Mouse (Mus musculus) bone marrow macrophage, adult 2 months (primary cell): ENCODE measurements around the gene Lmtk3. TPM values are rescaled to one million over a fixed set of nuclear protein-coding genes. Genes with fewer than 3 reads are reported as not detected.

ENCODE experiments used
- H3K27ac ChIP-seq: 2 replicates; pipeline ENCODE4 v1.5.1; 2012; ENCODE audit warnings: low read depth, low read length; ENCODE audit not compliant: insufficient read depth
- H3K4me1 ChIP-seq: 2 replicates; pipeline ENCODE4 v1.6.1; 2012; ENCODE audit warnings: low read length; ENCODE audit not compliant: control insufficient read depth, insufficient read depth
- H3K4me3 ChIP-seq: 2 replicates; pipeline ENCODE4 v1.5.1; 2012; ENCODE audit warnings: mild to moderate bottlenecking, low read length, moderate library complexity; ENCODE audit not compliant: insufficient read depth
- CTCF ChIP-seq: IDR thresholded peaks from 2 replicates; pipeline ENCODE4 v1.5.1; 2012; ENCODE audit warnings: low read depth, mild to moderate bottlenecking, low read length, moderate library complexity
- POLR2A ChIP-seq: IDR thresholded peaks from 2 replicates; pipeline ENCODE4 v1.6.1; 2012; ENCODE audit warnings: mild to moderate bottlenecking, low read depth, low read length, borderline replicate concordance
- polyA plus RNA-seq: library from polyadenylated mRNA; stranded (reverse); fragments of >200 nt; gene quantifications from 2 replicates; pipeline ENCODE4 v1.2.4, GENCODE M21; 2012; ENCODE audit not compliant: missing spikeins, insufficient read depth, insufficient read length

Lmtk3 gene
- polyA plus RNA-seq, 1 experiment: not detected

DNA sequence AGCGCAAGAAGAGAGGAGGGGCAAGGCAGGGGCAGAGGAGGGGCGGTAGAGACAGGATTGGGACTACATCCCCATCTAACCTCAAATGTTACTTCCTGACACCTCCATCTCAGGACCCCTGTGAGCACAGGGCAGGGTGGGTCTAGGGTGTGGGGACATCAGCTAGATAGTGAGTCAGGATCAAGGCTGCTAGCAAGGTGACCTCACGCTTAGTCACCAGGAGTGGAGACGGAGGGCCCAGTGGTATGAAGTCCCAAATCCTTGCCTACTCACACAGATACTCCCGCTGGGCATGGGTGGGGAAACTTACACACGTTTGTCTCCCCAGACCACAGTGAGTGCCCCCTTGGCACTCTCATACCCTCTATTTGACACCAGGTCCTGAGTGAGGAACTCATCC lies 19.0 kb downstream of the Lmtk3 start:
- TF ChIP-seq CTCF: no peak
- TF ChIP-seq POLR2A: no peak
- no peak overlapping the region for H3K4me3 ChIP-seq
- no peak overlapping the region for H3K27ac ChIP-seq
- H3K4me1 ChIP-seq: no peaks in the 10 kb centered on the region

DNA sequence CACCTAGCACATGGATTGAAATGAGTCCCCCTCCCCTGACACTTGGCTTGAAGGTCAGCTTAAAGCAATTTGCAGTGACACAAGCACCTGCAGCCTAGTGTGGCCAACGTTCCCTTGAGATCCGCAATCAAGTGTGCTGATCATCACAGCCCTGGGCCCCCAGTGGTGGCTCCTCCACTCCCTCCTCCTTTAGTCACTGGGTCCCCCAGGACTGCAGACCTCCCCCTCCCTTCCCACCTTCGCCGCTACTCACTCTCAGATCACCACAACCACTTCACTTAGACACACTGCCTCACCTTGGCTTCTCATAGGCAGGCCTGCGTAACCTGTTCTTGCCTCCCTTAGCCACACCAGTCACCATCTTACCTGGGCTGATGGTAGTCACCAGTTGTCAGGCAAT lies 22.4 kb downstream of the Lmtk3 start:
- Histone ChIP-seq H3K4me1 (no peaks in the 10 kb centered on the region), H3K27ac (no peak overlapping the region), H3K4me3 (no peak overlapping the region)
- no peak for TF ChIP-seq POLR2A
- no peak for TF ChIP-seq CTCF

DNA sequence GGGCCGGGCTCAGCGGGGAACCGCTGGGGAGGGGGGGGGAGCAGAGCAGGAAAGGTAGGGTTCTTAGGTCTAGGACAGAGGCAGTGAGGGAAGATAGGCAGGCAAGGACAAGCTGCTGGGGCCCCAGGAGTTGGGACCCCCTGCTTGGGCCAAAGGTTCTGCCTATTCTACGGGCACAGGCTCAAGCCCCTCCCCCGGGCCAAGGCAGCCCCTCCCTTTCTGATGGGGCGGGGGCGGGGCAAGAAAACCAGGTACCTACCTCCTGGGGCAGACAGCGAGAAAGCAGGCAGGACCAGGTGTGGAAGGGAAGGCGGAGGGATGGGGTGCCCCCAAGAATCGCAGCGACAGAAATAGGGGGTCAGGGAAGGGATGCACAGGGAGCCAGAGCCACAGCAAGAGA lies 24.9 kb downstream of the Lmtk3 start:
- Histone ChIP-seq H3K27ac (no peak overlapping the region), H3K4me1 (peaks cover 4% of the 10 kb centered on the region; the same call in 1 of the 2 replicates), H3K4me3 (no peak overlapping the region)
- no peak for TF ChIP-seq CTCF
- TF ChIP-seq POLR2A: no peak

DNA sequence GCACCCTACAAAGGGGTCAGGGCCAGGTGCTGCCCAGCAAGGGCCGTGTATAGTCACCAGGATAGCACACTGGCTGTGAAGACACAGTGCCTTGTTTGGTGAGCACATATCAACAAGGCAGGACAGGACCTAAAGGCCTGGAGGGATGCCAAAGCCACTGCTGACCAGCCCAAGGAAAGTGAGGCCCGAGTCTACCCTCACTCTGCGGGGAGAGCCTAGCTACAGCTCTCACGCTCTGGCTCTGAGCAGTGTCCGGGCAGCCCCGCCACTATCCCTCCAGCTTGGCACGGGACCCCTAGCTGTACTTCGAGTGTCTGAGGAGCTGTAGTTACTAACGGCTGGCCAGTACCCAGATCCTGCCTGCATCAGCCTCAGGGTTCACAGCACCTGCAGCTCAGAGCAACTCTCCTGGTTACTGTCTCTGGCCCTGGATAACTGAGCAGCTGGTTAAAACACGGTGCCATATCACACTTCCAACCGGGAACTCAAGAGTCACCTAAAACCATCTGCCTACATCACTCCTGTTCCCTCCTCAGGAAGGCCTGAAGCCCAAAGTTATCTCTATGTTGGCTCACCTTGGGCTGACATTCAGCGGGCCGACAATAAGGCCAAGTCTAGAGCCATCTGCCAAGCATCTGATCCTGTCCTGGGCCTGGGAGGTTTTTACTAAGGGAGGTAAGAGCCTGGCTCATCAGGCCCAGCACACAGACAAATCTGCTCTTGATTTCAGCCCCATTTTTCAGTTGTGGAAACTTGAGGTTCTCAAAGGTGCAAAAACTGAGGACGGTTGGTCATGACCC lies 25.9 kb downstream of the Lmtk3 start:
- peaks cover 4% of the 10 kb centered on the region; the same call in 1 of the 2 replicates for H3K4me1 ChIP-seq
- H3K4me3 ChIP-seq: no peak overlapping the region
- TF ChIP-seq CTCF (no peak), POLR2A (no peak)
- no peak overlapping the region for H3K27ac ChIP-seq

DNA sequence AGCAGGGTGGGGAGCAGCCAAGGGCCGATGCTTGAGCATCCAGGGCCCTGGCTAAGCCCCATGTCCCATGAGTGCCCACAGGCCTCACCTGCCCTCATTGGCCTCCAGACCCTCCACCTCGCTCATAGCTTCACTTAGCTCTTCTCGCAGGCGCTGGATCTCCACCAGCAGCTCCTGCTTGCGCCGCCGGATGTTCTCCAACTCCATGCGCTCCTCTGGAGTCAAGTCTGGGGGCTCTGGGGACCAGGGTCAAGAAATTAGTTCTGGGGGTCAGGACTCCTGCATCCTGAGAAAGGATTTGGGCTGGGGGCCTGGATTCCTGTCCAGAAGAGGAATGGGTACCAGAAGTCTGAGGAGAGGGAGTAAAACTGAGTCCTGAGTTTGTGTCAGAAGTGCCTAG lies 29.4 kb downstream of the Lmtk3 start:
- H3K4me1 ChIP-seq: peaks cover 19% of the 10 kb centered on the region
- TF ChIP-seq POLR2A (no peak), CTCF (no peak)
- peak overlapping the region; percentile 93 for H3K4me3 ChIP-seq
- no peak overlapping the region for H3K27ac ChIP-seq

DNA sequence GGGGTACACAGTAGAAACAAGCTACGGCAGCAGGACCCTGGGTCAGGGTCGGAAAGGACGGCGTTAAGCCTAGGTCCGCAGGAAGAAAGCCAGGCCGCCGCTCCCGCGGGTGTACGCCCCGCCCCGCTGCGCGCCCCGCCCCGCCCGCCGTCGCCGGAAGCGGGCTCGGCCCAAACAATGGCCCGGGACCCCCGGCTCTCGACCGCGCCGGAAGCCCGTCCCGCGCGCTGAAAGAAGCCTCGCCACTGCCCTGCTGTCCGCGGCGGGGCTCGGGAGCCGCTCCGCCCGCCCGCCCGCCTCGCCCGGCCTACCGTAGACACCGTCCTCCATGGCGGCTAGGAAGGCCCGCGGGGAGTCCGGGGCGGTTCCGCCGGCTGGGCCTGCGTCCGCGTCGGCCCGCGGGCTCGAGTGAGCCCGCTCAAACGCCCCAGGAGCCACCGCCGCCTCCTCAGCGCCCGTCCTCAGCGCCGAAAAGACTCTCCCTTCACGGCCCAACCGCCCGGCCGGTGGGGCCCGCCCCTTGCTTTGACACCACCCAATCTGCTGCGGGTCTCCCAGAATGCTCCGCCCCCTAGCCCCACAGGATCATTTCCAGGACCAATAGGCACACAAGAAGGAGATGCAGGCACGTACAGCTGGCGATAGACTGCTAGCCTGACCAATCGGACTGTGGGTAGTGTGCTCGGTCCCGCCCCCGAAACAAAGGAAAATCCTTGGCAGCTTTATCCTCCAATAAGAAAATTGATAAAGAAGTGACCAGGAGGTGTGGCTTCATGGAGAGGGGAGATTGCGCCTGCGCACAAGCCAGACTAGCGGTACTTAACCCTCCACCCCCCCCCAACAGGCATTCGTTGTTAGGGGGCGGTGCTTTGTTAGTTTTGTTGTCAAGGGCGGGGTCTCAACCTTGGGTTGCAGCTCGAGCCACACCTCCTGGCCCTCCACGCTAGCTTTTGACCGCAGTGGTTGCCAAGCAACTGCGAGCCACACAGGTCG lies 30.5 kb downstream of the Lmtk3 start, which contains the start of gene Cyth2:
Cyth2 (minus strand) TSS at position 795 of the 993 bp plus-strand sequence.
- peak within 1 kb of the TSS; percentile 64 for H3K27ac ChIP-seq
- H3K4me3 ChIP-seq: peak within 1 kb of the TSS; percentile 93
- TF ChIP-seq CTCF (no peak), POLR2A (no peak)
- peaks cover 19% of the 10 kb centered on the region for H3K4me1 ChIP-seq

DNA sequence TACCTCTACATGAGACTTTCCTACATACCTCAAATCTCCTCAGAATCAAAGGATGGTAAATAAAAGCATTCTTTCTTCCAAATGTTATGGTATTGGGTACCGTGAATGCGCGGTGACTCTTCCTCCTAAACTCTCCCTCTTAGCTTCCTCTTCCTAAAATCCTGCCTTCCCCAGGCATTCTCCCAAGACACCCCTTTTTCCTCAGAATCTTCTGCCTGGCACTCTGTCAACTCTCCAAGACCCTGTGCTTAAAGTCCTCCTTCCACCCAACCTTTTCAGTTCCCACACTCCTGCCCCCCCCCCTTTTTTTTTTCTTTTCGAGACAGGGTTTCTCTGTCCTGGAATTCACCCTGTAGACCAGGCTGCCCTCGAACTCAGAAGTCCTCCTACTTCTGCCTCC lies 31.3 kb downstream of the Lmtk3 start:
- Histone ChIP-seq H3K4me1 (peaks cover 19% of the 10 kb centered on the region), H3K4me3 (peak overlapping the region; percentile 48), H3K27ac (no peak overlapping the region)
- TF ChIP-seq POLR2A: no peak

DNA sequence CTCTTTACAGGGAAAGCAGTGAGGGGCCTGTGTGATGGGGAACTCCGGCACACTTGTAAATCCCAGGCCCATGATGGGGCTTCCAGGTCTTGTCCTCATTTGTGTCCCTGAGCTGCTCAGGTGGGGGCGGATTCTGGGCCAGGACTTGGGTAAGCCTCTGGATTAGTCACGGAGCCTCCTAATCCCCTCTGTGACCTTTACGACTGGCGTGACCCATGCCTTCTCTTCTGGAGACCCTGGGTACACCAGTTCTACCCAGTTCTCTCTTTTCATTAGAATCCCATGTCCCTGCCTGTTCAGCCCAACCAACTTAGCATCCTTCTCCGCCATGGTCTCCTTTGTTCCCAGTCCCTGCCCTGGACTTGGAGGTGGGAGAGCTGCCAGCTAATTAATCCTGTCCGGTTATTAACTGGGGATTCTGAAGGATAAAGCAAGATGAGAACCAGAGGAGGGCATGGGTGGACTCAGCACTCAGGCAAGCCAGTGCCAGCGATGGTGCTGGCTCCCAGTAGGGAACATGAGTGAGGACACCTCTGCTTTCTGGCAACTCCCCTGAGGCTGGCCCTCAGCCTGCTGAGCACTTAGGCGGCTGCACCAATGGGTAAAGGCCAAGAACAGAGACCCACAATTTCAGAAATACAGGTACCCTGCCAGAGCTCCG lies 31.9 kb downstream of the Lmtk3 start:
- Histone ChIP-seq H3K4me1 (peaks cover 19% of the 10 kb centered on the region), H3K4me3 (no peak overlapping the region), H3K27ac (no peak overlapping the region)
- no peak for TF ChIP-seq CTCF
- no peak for TF ChIP-seq POLR2A

DNA sequence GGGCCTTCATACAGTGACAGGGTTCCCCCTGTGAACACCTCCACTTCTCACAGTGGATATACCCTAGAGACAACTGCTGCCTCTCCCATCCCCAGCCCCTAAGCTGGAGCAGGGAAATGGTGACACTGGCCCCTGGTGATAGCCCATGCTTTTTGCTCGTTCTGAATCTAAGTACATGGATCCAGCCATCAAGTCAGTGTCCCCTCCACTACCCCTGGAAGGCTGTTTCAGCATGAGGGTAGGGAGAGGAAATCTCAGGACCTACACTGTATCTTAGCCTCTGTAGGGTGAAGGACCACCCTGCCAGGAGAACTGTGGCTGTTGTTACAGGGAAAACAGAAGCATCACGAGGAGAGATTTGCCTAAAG lies 32.4 kb downstream of the Lmtk3 start:
- TF ChIP-seq POLR2A (no peak), CTCF (no peak)

More for the DNA sequence above, 32.4 kb downstream of the Lmtk3 start:
- Histone ChIP-seq H3K4me3 (no peak overlapping the region), H3K27ac (no peak overlapping the region), H3K4me1 (peaks cover 19% of the 10 kb centered on the region)
